Mouse (Mus musculus): ENCODE measurements around the gene Kif26b.

GRCm38 (mm10) chr1:178673051-178673450 lies 144.1 kb downstream of the Kif26b start:
- TF ChIP-seq CTCF (IDR thresholded peaks at IDR 0.05; ENCODE audit: borderline replicate concordance, insufficient read depth, low read depth, low read length) (no peak), POLR2A (IDR thresholded peaks at IDR 0.05; ENCODE audit: borderline replicate concordance, insufficient read depth, low read length) (no peak)

Data from cerebellum, adult 2 months (tissue).